Mouse (Mus musculus) embryo, embryonic 11 days (tissue): ENCODE results near the gene Gm6592.
"Not testable (repeated sequence)": the region's sequence is repeated elsewhere in the genome, so short reads cannot be mapped to it uniquely, and the experiment has no call there.

Experiments used
- DNase-seq: peaks from one replicate; pipeline ENCODE4 v3.0.0-alpha.2; 2015

The Gm6592 gene

GRCm38 (mm10) chrX:8843694-8844093, at the start of gene Gm6592:
Gm6592 (plus strand) TSS chrX:8843994.
- no peak for DNase-seq

GRCm38 (mm10) chrX:8803391-8803790, 40.4 kb upstream of the Gm6592 start, which contains the start of gene Ssxb5:
Ssxb5 (plus strand) TSS chrX:8803691.
- DNase-seq: not testable (repeated sequence)

GRCm38 (mm10) chrX:8832043-8832442, 11.8 kb upstream of the Gm6592 start:
- DNase-seq: peak; percentile 13

- DNase-seq: no peak
These were observed 8.7 kb downstream of the Gm6592 start for GRCm38 (mm10) chrX:8852486-8852885.

GRCm38 (mm10) chrX:8864331-8864730, 20.5 kb downstream of the Gm6592 start:
- peak; percentile 79 for DNase-seq

GRCm38 (mm10) chrX:8873953-8874352, 30.2 kb downstream of the Gm6592 start, which contains the start of gene Gm5751:
Gm5751 (plus strand) TSS chrX:8874253.
- not testable (repeated sequence) for DNase-seq

GRCm38 (mm10) chrX:8884336-8884735, 40.5 kb downstream of the Gm6592 start:
- no peak for DNase-seq

- DNase-seq: no peak
These were observed 48.2 kb downstream of the Gm6592 start for GRCm38 (mm10) chrX:8891975-8892342.

GRCm38 (mm10) chrX:8892343-8893155, 48.8 kb downstream of the Gm6592 start, which contains the start of gene B630019K06Rik:
B630019K06Rik (plus strand) TSS chrX:8892382.
- peak; percentile 72 for DNase-seq

- peak; percentile 24 for DNase-seq
These were observed 49.4 kb downstream of the Gm6592 start for GRCm38 (mm10) chrX:8893182-8893651.
